Mouse (Mus musculus) MEL (cell line): ENCODE results near the gene Mobp. TPM values are rescaled to one million over a fixed set of nuclear protein-coding genes. Genes with fewer than 3 reads are reported as not detected.
A peak's percentile ranks its signal among the peaks of the same experiment; 100 is the strongest.
"Not testable (repeated sequence)": the region's sequence is repeated elsewhere in the genome, so short reads cannot be mapped to it uniquely, and the experiment has no call there.

ENCODE experiments used
- DNase-seq: peaks from one replicate; pipeline ENCODE4 v3.0.0; 2011; ENCODE audit warnings: low read depth, low spot score
- H3K27ac ChIP-seq: 2 replicates; pipeline ENCODE4 v1.5.1; 2012; ENCODE audit warnings: low read depth, mild to moderate bottlenecking, control low read depth, low read length, moderate library complexity; ENCODE audit not compliant: control insufficient read depth
- H3K27me3 ChIP-seq, 2 experiments: fragments of 150-350 bp in 1 of 2; sonication (generic) in 1 of 2; 2 replicates each; pipeline ENCODE4 v1.6.1; 2012; ENCODE audit warnings: low read length in 2 of 2, mild to moderate bottlenecking in 2 of 2, improper control_type of control experiment in 1 of 2, moderate library complexity in 1 of 2; ENCODE audit not compliant: insufficient read depth in 2 of 2, control insufficient read depth in 1 of 2
- H3K36me3 ChIP-seq, 2 experiments: 2 replicates each; pipeline ENCODE4 v1.6.1; 2012 to 2014; ENCODE audit warnings: low read length in 2 of 2, improper control_type of control experiment in 1 of 2, inconsistent platforms in 1 of 2, mild to moderate bottlenecking in 1 of 2; ENCODE audit not compliant: insufficient read depth in 2 of 2, control insufficient read depth in 1 of 2
- H3K4me1 ChIP-seq, 2 experiments: fragments of 150-350 bp in 1 of 2; sonication (generic) in 1 of 2; 2 replicates each; pipeline ENCODE4 v1.6.1; 2012; ENCODE audit warnings: low read length in 2 of 2, improper control_type of control experiment in 1 of 2, mild to moderate bottlenecking in 1 of 2; ENCODE audit not compliant: insufficient read depth in 2 of 2, control insufficient read depth in 1 of 2
- H3K4me3 ChIP-seq, 2 experiments: fragments of 150-350 bp in 1 of 2; sonication (generic) in 1 of 2; 2 replicates each; pipeline ENCODE4 v1.5.1; 2012; ENCODE audit warnings: low read depth in 2 of 2, low read length in 2 of 2, mild to moderate bottlenecking in 2 of 2, moderate library complexity in 2 of 2, control low read depth in 1 of 2, improper control_type of control experiment in 1 of 2; ENCODE audit not compliant: control insufficient read depth in 1 of 2, insufficient read depth in 1 of 2
- H3K79me2 ChIP-seq: 2 replicates; pipeline ENCODE4 v1.6.1; 2012; ENCODE audit warnings: mild to moderate bottlenecking, low read length, moderate library complexity; ENCODE audit not compliant: control insufficient read depth, poor library complexity, insufficient read depth
- H3K9ac ChIP-seq: 2 replicates; pipeline ENCODE4 v1.6.1; 2012; ENCODE audit warnings: low read depth, mild to moderate bottlenecking, control low read depth, low read length, moderate library complexity; ENCODE audit not compliant: control insufficient read depth, poor library complexity, severe bottlenecking
- H3K9me3 ChIP-seq: fragments of 150-350 bp; sonication (generic); replicated peaks from 2 replicates; pipeline ENCODE4 v1.6.1; 2012; ENCODE audit warnings: mild to moderate bottlenecking, low read length, improper control_type of control experiment, moderate library complexity; ENCODE audit not compliant: insufficient read depth
- CHD1 ChIP-seq: IDR thresholded peaks from 2 replicates; pipeline ENCODE4 v1.6.1; 2012; ENCODE audit warnings: low read depth, mild to moderate bottlenecking, inconsistent platforms, low read length, improper control_type of control experiment
- E2F4 ChIP-seq: IDR thresholded peaks from 2 replicates; pipeline ENCODE4 v1.6.1; 2011; ENCODE audit warnings: low read depth, low read length, improper control_type of control experiment, borderline replicate concordance
- ELF1 ChIP-seq: IDR thresholded peaks from 2 replicates; pipeline ENCODE4 v1.6.1; 2014; ENCODE audit warnings: low read depth, mild to moderate bottlenecking, inconsistent platforms, low read length, improper control_type of control experiment, moderate library complexity
- EP300 ChIP-seq, 2 experiments: IDR thresholded peaks; 2 replicates each; pipeline ENCODE4 v1.6.1; 2011; ENCODE audit warnings: improper control_type of control experiment in 2 of 2, low read length in 2 of 2, low read depth in 1 of 2, mild to moderate bottlenecking in 1 of 2
- ETS1 ChIP-seq: IDR thresholded peaks from 2 replicates; pipeline ENCODE4 v1.6.1; 2012; ENCODE audit warnings: low read depth, mild to moderate bottlenecking, inconsistent platforms, low read length, improper control_type of control experiment, moderate library complexity
- JUND ChIP-seq: IDR thresholded peaks from 2 replicates; pipeline ENCODE4 v1.6.1; 2011; ENCODE audit warnings: low read depth, mild to moderate bottlenecking, improper control_type of control experiment, low read length
- KAT2A ChIP-seq: conservative IDR thresholded peaks from 2 replicates; pipeline ENCODE4 v1.6.1; 2012; ENCODE audit warnings: low read depth, low read length, improper control_type of control experiment, inconsistent platforms
- MAFK ChIP-seq: IDR thresholded peaks from 2 replicates; pipeline ENCODE4 v1.6.1; 2011; ENCODE audit warnings: low read depth, mild to moderate bottlenecking, low read length, improper control_type of control experiment, borderline replicate concordance
- MAX ChIP-seq: IDR thresholded peaks from 2 replicates; pipeline ENCODE4 v1.6.1; 2011; ENCODE audit warnings: low read length, improper control_type of control experiment
- MAZ ChIP-seq: IDR thresholded peaks from 2 replicates; pipeline ENCODE4 v1.6.1; 2012; ENCODE audit warnings: low read depth, mild to moderate bottlenecking, inconsistent platforms, low read length, improper control_type of control experiment
- MEF2A ChIP-seq: IDR thresholded peaks from 2 replicates; pipeline ENCODE4 v1.6.1; 2014; ENCODE audit warnings: low read depth, mild to moderate bottlenecking, inconsistent platforms, low read length, improper control_type of control experiment; ENCODE audit not compliant: poor library complexity, insufficient replicate concordance, severe bottlenecking; ENCODE audit errors: extremely low read depth
- MXI1 ChIP-seq: IDR thresholded peaks from 2 replicates; pipeline ENCODE4 v1.6.1; 2011; ENCODE audit warnings: mild to moderate bottlenecking, low read depth, low read length, improper control_type of control experiment
- MYC ChIP-seq: IDR thresholded peaks from 2 replicates; pipeline ENCODE4 v1.6.1; 2011; ENCODE audit warnings: low read depth, mild to moderate bottlenecking, low read length, improper control_type of control experiment, moderate library complexity
- NRF1 ChIP-seq: IDR thresholded peaks from 2 replicates; pipeline ENCODE4 v1.6.1; 2014; ENCODE audit warnings: low read depth, mild to moderate bottlenecking, inconsistent platforms, low read length, improper control_type of control experiment, moderate library complexity; ENCODE audit not compliant: poor library complexity, insufficient read depth, severe bottlenecking
- POLR2A ChIP-seq, 2 experiments: IDR thresholded peaks; 2 replicates each; pipeline ENCODE4 v1.6.1; 2011 to 2012; ENCODE audit warnings: low read length in 2 of 2, mild to moderate bottlenecking in 2 of 2, control low read depth in 1 of 2, improper control_type of control experiment in 1 of 2, low read depth in 1 of 2, moderate library complexity in 1 of 2; ENCODE audit not compliant: control insufficient read depth in 1 of 2, insufficient read depth in 1 of 2, poor library complexity in 1 of 2
- RAD21 ChIP-seq: IDR thresholded peaks from 2 replicates; pipeline ENCODE4 v1.6.1; 2011; ENCODE audit warnings: mild to moderate bottlenecking, low read depth, low read length, improper control_type of control experiment
- SIN3A ChIP-seq: IDR thresholded peaks from 2 replicates; pipeline ENCODE4 v1.6.1; 2012; ENCODE audit warnings: low read length, improper control_type of control experiment, inconsistent platforms
- TAL1 ChIP-seq: IDR thresholded peaks from 2 replicates; pipeline ENCODE4 v1.6.1; 2012; ENCODE audit warnings: mild to moderate bottlenecking, inconsistent platforms, low read length, moderate library complexity, mixed read lengths
- TBP ChIP-seq: IDR thresholded peaks from 2 replicates; pipeline ENCODE4 v1.8.0; 2011; ENCODE audit warnings: low read depth, low read length, improper control_type of control experiment
- USF1 ChIP-seq: IDR thresholded peaks from 2 replicates; pipeline ENCODE4 v1.6.1; 2014; ENCODE audit warnings: low read depth, mild to moderate bottlenecking, inconsistent platforms, low read length, improper control_type of control experiment, moderate library complexity
- ZC3H11A ChIP-seq: IDR thresholded peaks from 2 replicates; pipeline ENCODE4 v1.6.1; 2012; ENCODE audit warnings: low read depth, mild to moderate bottlenecking, inconsistent platforms, low read length, improper control_type of control experiment
- ZNF384 ChIP-seq: IDR thresholded peaks from 2 replicates; pipeline ENCODE4 v1.6.1; 2012; ENCODE audit warnings: low read depth, mild to moderate bottlenecking, inconsistent platforms, low read length, improper control_type of control experiment
- polyA plus RNA-seq, 2 experiments: library from polyadenylated mRNA; stranded (reverse) in 1 of 2; unstranded in 1 of 2; fragments of >175 nt in 1 of 2; fragments of >200 nt in 1 of 2; gene quantifications; 2 replicates each; pipeline versions ENCODE4 v1.2.1 to v1.2.4; 2012; ENCODE audit warnings: low replicate concordance in 2 of 2, low read depth in 1 of 2; ENCODE audit not compliant: insufficient read length in 2 of 2, insufficient read depth in 1 of 2, missing spikeins in 1 of 2
- total RNA-seq: library from RNA; depleted of rRNA; stranded (reverse); fragments of 300-350 nt; gene quantifications from 2 replicates; pipeline ENCODE4 v1.2.3, GENCODE M21; 2012; rRNA removed

The Mobp gene
- total RNA-seq (not detected in 2 replicates), polyA plus RNA-seq (not detected)

DNA sequence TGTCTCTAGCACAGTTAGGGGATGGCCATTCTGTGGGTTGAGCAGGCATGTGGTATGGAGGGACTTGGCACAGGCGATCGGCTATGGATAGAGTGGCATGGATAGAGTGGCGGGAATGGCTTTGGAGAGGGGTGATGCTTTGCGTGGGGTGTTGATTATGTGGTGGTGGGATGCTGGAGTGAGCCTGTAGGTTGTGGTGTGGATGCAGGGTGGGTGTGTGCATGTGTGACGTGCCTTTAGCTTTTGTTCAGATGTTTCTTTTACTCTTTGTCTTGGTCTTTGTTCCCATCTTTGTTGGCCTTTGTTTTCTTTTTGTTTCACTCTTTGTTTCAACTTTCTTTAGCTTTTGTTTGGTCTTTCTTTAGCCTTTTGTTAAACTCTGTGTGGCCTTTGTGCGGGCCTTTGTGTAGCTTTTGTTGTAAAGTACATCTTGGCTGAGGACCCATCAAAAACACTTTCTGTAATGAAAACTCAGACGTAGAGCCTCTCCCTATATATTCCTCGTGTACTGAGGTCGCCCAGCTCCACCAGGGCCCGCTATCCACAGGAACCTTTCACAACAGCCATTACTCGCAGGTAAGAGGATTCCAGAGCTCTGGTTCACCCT lies at the start of gene Mobp:
Gene Mobp (plus strand): TSS at position 486 of the 607 bp plus-strand sequence.
- Histone ChIP-seq H3K4me1 (no peaks in the 10 kb centered on the region), H3K9me3 (no peaks in the 10 kb centered on the region)
- TF ChIP-seq ZC3H11A (no peak), ETS1 (no peak), SIN3A (no peak), MYC (no peak), POLR2A (IDR thresholded peaks at IDR 0.05; ENCODE audit: control insufficient read depth in 1 of 2, insufficient read depth in 1 of 2, low read depth in 1 of 2, low read length in 2 of 2, poor library complexity in 1 of 2) (no peak), TAL1 (no peak), RAD21 (no peak), MEF2A (no peak)
- TF ChIP-seq, all 39 proteins: peak for 0
- no peak within 1 kb of the TSS for H3K4me3 ChIP-seq
- H3K27ac ChIP-seq = no peak within 1 kb of the TSS
- H3K9ac ChIP-seq = no peak within 1 kb of the TSS
- no peak for DNase-seq
- no peaks in the 10 kb centered on the region for H3K36me3 ChIP-seq
- no peaks in the 10 kb centered on the region for H3K79me2 ChIP-seq
- H3K27me3 ChIP-seq = peaks cover 18 to 21% of the 10 kb centered on the region in 2 experiments

DNA sequence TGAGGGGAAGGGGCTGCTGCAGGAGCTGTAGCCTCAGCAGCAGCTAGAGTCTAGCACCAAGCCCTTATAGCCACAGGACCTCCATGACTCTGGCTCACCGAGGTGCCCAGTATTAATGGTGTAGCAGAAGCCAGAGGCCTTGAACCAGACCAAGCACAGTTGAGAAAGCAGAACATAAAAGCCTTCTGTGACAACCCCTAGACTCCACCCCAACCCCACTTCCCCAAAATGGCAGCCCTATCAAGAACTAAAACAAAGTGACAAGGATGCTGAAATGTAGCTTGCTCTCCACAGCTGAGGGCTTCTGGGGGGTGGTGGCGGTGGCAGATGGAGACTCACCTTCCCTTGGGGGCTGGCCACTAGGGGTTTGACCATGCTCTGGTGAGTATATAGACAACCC lies 48.3 kb upstream of the Mobp start:
- Histone ChIP-seq H3K4me3 (no peak overlapping the region), H3K4me1 (no peaks in the 10 kb centered on the region)
- no peak for TF ChIP-seq KAT2A
- TF ChIP-seq ZC3H11A = no peak
- TF ChIP-seq EP300 (IDR thresholded peaks at IDR 0.05; ENCODE audit: low read depth in 1 of 2, low read length in 2 of 2) = no peak
- no peak for TF ChIP-seq USF1
- TF ChIP-seq E2F4 = no peak
- no peak for TF ChIP-seq MYC
- no peak for TF ChIP-seq MAZ
- no peak for TF ChIP-seq POLR2A (IDR thresholded peaks at IDR 0.05; ENCODE audit: control insufficient read depth in 1 of 2, insufficient read depth in 1 of 2, low read depth in 1 of 2, low read length in 2 of 2, poor library complexity in 1 of 2)
- TF ChIP-seq MEF2A = no peak
- TF ChIP-seq NRF1 = no peak
- no peak for TF ChIP-seq TBP
- no peak for TF ChIP-seq ZNF384
- TF ChIP-seq MAFK = no peak
- TF ChIP-seq JUND = no peak
- no peak for TF ChIP-seq MXI1
- no peak for TF ChIP-seq TAL1
- no peak for TF ChIP-seq MAX
- TF ChIP-seq CHD1 = no peak
- no peak for TF ChIP-seq RAD21
- TF ChIP-seq ELF1 = no peak
- TF ChIP-seq, all 39 proteins: peak for 0
- Histone ChIP-seq H3K27ac (no peak overlapping the region), H3K36me3 (no peaks in the 10 kb centered on the region), H3K27me3 (no peaks in the 10 kb centered on the region), H3K9me3 (no peaks in the 10 kb centered on the region), H3K9ac (no peak overlapping the region), H3K79me2 (no peaks in the 10 kb centered on the region)
- DNase-seq = peak; percentile 65

DNA sequence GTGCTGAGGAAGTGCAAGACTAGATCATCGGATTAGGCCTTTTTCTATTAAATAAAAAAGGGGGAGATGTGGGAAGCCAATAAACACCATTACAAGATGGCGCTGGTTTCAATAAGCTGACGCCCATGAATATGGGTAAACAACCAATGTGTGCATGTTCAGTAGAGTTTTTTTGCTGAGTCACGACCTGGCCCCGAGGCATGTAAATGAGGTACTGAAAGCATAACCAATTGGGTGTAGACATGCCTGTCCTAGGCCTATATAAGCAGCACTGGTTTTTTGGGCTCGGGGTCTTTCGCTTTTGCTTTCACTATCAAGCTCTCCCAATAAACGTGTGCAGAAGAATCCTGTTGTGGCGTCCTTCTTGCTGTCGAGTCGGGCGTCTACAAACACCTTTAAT lies 40.6 kb upstream of the Mobp start:
- peaks cover 17% of the 10 kb centered on the region for H3K79me2 ChIP-seq
- not testable (repeated sequence) for H3K4me3 ChIP-seq, DNase-seq, H3K9me3 ChIP-seq, H3K9ac ChIP-seq, H3K27me3 ChIP-seq, H3K27ac ChIP-seq
- H3K36me3 ChIP-seq = peaks cover 0 to 17% of the 10 kb centered on the region in 2 experiments; a peak in 2 of 4 replicates
- H3K4me1 ChIP-seq = peaks cover 11 to 18% of the 10 kb centered on the region in 2 experiments
